Mouse (Mus musculus) intestine, postnatal 0 days (tissue): ENCODE data around the gene Rusc2. TPM values are rescaled to one million over a fixed set of nuclear protein-coding genes. Genes with fewer than 3 reads are reported as not detected.

Source experiments
- ATAC-seq: fragments of 200-750 bp; cut with Nextera tagmentation; 2 replicates; pipeline ENCODE4 v1.8.0; 2017; ENCODE audit warnings: mild to moderate bottlenecking, moderate TSS enrichment, moderate library complexity
- H3K27ac ChIP-seq: fragments of 300-500 bp; sonication (generic); 2 replicates; pipeline ENCODE4 v1.5.1; 2014; ENCODE audit warnings: mild to moderate bottlenecking, low read depth, low read length, moderate library complexity
- H3K27me3 ChIP-seq: fragments of 300-500 bp; sonication (generic); replicated peaks from 2 replicates; pipeline ENCODE4 v1.6.1; 2014; ENCODE audit warnings: low read length, mixed read lengths; ENCODE audit not compliant: control insufficient read depth, insufficient read depth
- H3K36me3 ChIP-seq: fragments of 300-500 bp; sonication (generic); 2 replicates; pipeline ENCODE4 v1.6.1; 2014; ENCODE audit warnings: mild to moderate bottlenecking, moderate library complexity; ENCODE audit not compliant: control insufficient read depth, insufficient read depth
- H3K4me1 ChIP-seq: fragments of 300-500 bp; sonication (generic); replicated peaks from 2 replicates; pipeline ENCODE4 v1.6.1; 2014; ENCODE audit warnings: antibody characterized with exemption, low read length, mixed read lengths; ENCODE audit not compliant: control insufficient read depth, insufficient read depth
- H3K4me2 ChIP-seq: fragments of 300-500 bp; sonication (generic); replicated peaks from 2 replicates; pipeline ENCODE4 v1.6.1; 2014; ENCODE audit warnings: low read depth, mild to moderate bottlenecking, moderate library complexity
- H3K4me3 ChIP-seq: fragments of 300-500 bp; sonication (generic); 2 replicates; pipeline ENCODE4 v1.5.1; 2014; ENCODE audit warnings: low read depth, low read length
- H3K9ac ChIP-seq: fragments of 300-500 bp; sonication (generic); 2 replicates; pipeline ENCODE4 v1.6.1; 2014; ENCODE audit warnings: mild to moderate bottlenecking, low read depth, low read length
- H3K9me3 ChIP-seq: fragments of 300-500 bp; sonication (generic); 2 replicates; pipeline ENCODE4 v1.6.1; 2016; ENCODE audit warnings: mixed run types; ENCODE audit not compliant: control insufficient read depth
- CTCF ChIP-seq: sonication (generic); IDR thresholded peaks from 2 replicates; pipeline ENCODE4 v1.5.1; 2016; ENCODE audit warnings: low read depth, mild to moderate bottlenecking, control low read depth, antibody characterized with exemption, moderate library complexity
- WGBS: fragments of 180-500 bp; shearing (Covaris S2); extraction: QIAGEN DNeasy Blood & Tissue Kit; methylation state at CpG from one replicate; pipeline ENCODE4 v1.1.7; 2014; 5-methylcytosine and 5-hydroxymethylcytosine counted together
- polyA plus RNA-seq: library from polyadenylated mRNA; unstranded; fragments of >200 nt; fragmentation: Nextera tagmentation; extraction: Ambion mirVana; gene quantifications from 2 replicates; pipeline ENCODE4 v1.2.1, GENCODE M21; 2015

Rusc2 gene
- polyA plus RNA-seq, 1 experiment from 2014 or later, result 12.1 TPM

DNA sequence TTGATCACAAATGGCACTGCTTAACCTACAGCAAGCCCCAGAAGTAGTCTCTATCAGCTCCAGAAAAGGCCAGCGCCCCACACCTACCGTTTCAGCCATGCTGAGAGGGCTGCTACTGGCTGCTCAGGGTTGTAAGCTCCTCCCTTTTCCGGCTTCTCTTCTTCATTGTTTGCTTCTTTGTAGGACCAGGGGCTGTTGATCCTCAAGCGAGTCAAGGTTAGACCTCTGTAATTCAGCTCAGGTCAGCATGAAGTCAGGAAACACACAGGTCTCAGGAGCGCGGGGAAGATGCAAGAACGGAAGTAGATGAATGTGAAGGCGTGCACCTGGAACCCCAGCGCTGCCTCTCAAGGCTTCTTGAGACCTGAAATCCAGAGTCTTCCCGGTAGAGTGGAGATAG, 22.9 kb downstream of the Rusc2 start:
- TF ChIP-seq CTCF, result no peak
- H3K27me3 ChIP-seq, result no peaks in the 10 kb centered on the region
- ATAC-seq, result no peak
- no peak overlapping the region for H3K9ac ChIP-seq
- no peaks in the 10 kb centered on the region; the same call in 1 of the 2 replicates for H3K4me1 ChIP-seq
- WGBS, result 87% methylated on average over 10 of the region's 10 CpGs
- no peaks in the 10 kb centered on the region for H3K9me3 ChIP-seq
- H3K4me3 ChIP-seq, result no peak overlapping the region
- no peak overlapping the region for H3K4me2 ChIP-seq
- H3K27ac ChIP-seq, result no peak overlapping the region; the same call in 1 of the 2 replicates
- 0 out of 2 replicates have a peak, but pooled peaks cover 10% of the 10 kb centered on the region for H3K36me3 ChIP-seq

DNA sequence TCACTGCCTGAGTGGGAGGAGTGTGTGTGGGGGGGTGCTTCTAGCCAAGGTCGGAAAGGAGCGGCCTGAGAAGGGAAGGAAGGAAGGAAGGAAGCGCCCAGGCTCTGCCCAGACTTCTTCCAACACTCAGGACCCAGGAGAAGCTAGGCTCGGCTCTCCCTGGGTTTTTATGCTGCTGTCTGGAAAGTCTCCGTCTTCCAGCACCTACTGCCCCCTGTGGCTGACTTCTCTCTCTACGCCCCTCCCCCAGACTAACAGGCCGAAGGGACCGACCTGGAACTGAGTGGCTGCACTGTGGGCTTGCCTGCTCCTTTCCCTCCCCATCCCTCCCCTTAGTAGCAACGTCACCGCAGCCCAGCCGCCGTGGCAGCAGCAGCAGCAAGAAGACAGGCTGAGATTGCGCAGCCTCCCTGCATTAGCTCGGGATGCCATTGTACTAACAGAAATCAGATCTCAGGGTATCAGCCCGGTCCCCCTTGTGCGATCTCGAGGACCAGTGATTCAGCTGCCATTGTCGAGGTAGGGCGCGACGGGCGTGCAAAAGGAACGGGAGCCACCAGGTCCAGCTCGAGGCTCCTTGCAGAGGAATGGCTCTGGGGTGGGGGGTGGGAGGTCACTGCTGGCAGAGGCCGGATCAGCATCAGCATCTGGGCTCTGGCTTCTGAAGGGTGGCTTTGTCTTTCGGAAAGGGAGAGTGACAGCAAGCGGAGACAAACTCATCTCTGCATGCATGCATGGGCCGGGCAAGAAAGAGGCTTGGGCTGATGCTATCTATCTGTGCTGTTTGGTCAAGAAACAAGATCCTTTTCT, 24.6 kb downstream of the Rusc2 start:
- Histone ChIP-seq H3K27ac (peak overlapping the region; percentile 51), H3K9me3 (no peaks in the 10 kb centered on the region), H3K36me3 (0 out of 2 replicates have a peak, but pooled peaks cover 10% of the 10 kb centered on the region), H3K4me1 (no peaks in the 10 kb centered on the region), H3K4me2 (peak overlapping the region; percentile 60), H3K4me3 (peak overlapping the region; percentile 33), H3K27me3 (no peaks in the 10 kb centered on the region), H3K9ac (peak overlapping the region; percentile 38)
- peak; percentile 80 for TF ChIP-seq CTCF
- peak; percentile 73 for ATAC-seq
- WGBS, result 17% methylated on average over 28 of the region's 28 CpGs

GRCm38 (mm10) chr4:43407071-43407920, 25.5 kb downstream of the Rusc2 start:
- TF ChIP-seq CTCF, result no peak
- H3K9me3 ChIP-seq, result no peaks in the 10 kb centered on the region
- peak overlapping the region; percentile 33 for H3K4me3 ChIP-seq
- H3K27ac ChIP-seq, result peak overlapping the region; percentile 9
- ATAC-seq, result no peak
- WGBS, result 71% methylated on average over 12 of the region's 12 CpGs
- 0 out of 2 replicates have a peak, but pooled peaks cover 10% of the 10 kb centered on the region for H3K36me3 ChIP-seq
- peak overlapping the region; percentile 60 for H3K4me2 ChIP-seq
- H3K9ac ChIP-seq, result 0 out of 2 replicates have a peak overlapping the region, but pooled peaks have one; percentile 38
- H3K27me3 ChIP-seq, result no peaks in the 10 kb centered on the region
- H3K4me1 ChIP-seq, result no peaks in the 10 kb centered on the region

- 89% methylated on average over 14 of the region's 14 CpGs for WGBS
- H3K36me3 ChIP-seq, result peaks cover 32% of the 10 kb centered on the region
Observed at GRCm38 (mm10) chr4:43414761-43415160, 33.0 kb downstream of the Rusc2 start.

DNA sequence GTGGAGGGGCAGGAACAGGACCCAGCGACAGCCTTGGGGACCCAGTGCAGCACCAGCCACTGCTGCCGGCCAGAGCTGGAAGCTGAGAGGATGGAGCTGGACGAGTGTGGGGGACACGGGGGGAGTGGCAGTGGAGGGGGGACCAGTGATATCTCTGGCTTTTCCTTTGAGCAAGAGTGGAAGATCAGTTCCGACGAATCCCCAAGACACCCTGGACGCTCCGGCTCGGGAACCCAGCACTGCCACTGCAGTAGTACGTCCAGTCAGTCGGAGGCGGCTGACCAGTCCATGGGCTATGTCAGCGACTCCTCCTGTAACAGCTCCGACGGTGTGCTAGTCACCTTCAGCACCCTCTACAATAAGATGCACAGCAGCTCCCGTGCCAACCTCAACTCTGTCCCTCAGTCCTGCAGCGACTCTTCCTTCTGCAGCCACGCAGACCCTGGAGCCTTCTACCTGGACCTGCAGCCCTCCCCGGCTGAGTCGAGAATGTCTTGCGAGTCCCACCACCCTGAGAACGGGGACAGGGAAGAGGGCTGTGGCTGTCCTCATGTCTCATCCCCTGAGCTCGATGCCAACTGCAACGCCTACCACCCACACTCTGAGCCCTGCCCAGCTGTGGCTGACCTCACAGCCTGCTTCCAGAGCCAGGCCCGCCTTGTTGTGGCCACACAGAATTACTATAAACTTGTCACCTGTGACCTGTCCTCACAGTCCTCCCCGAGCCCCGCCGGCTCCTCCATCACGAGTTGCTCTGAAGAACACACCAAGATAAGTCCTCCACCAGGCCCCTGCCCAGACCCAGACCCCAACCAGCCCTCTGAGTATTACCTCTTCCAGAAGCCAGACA, 33.7 kb downstream of the Rusc2 start:
- no peak for TF ChIP-seq CTCF
- no peak for ATAC-seq
- H3K9me3 ChIP-seq, result no peaks in the 10 kb centered on the region
- H3K4me3 ChIP-seq, result no peak overlapping the region
- peaks cover 32% of the 10 kb centered on the region for H3K36me3 ChIP-seq
- no peak overlapping the region for H3K4me2 ChIP-seq
- no peak overlapping the region for H3K27ac ChIP-seq
- no peaks in the 10 kb centered on the region for H3K27me3 ChIP-seq
- no peak overlapping the region for H3K9ac ChIP-seq
- 91% methylated on average over 29 of the region's 29 CpGs for WGBS
- no peaks in the 10 kb centered on the region for H3K4me1 ChIP-seq

More at GRCm38 (mm10) chr4:43414761-43415160, 33.0 kb downstream of the Rusc2 start:
- Histone ChIP-seq H3K4me3 (no peak overlapping the region), H3K27me3 (no peaks in the 10 kb centered on the region), H3K9ac (no peak overlapping the region), H3K27ac (no peak overlapping the region), H3K4me2 (no peak overlapping the region), H3K9me3 (no peaks in the 10 kb centered on the region), H3K4me1 (no peaks in the 10 kb centered on the region)
- TF ChIP-seq CTCF, result no peak
- ATAC-seq, result no peak
